Mouse (Mus musculus) MEL (cell line): ENCODE data around the gene Slc25a34. TPM values are rescaled to one million over a fixed set of nuclear protein-coding genes. Genes with fewer than 3 reads are reported as not detected.

Source experiments
- DNase-seq: peaks from one replicate; pipeline ENCODE4 v3.0.0; 2011; ENCODE audit warnings: low read depth, low spot score
- H3K27ac ChIP-seq: 2 replicates; pipeline ENCODE4 v1.5.1; 2012; ENCODE audit warnings: low read depth, mild to moderate bottlenecking, control low read depth, low read length, moderate library complexity; ENCODE audit not compliant: control insufficient read depth
- H3K27me3 ChIP-seq, 2 experiments: fragments of 150-350 bp in 1 of 2; sonication (generic) in 1 of 2; 2 replicates each; pipeline ENCODE4 v1.6.1; 2012; ENCODE audit warnings: low read length in 2 of 2, mild to moderate bottlenecking in 2 of 2, improper control_type of control experiment in 1 of 2, moderate library complexity in 1 of 2; ENCODE audit not compliant: insufficient read depth in 2 of 2, control insufficient read depth in 1 of 2
- H3K36me3 ChIP-seq, 2 experiments: 2 replicates each; pipeline ENCODE4 v1.6.1; 2012 to 2014; ENCODE audit warnings: low read length in 2 of 2, improper control_type of control experiment in 1 of 2, inconsistent platforms in 1 of 2, mild to moderate bottlenecking in 1 of 2; ENCODE audit not compliant: insufficient read depth in 2 of 2, control insufficient read depth in 1 of 2
- H3K4me1 ChIP-seq, 2 experiments: fragments of 150-350 bp in 1 of 2; sonication (generic) in 1 of 2; 2 replicates each; pipeline ENCODE4 v1.6.1; 2012; ENCODE audit warnings: low read length in 2 of 2, improper control_type of control experiment in 1 of 2, mild to moderate bottlenecking in 1 of 2; ENCODE audit not compliant: insufficient read depth in 2 of 2, control insufficient read depth in 1 of 2
- H3K4me3 ChIP-seq, 2 experiments: fragments of 150-350 bp in 1 of 2; sonication (generic) in 1 of 2; 2 replicates each; pipeline ENCODE4 v1.5.1; 2012; ENCODE audit warnings: low read depth in 2 of 2, low read length in 2 of 2, mild to moderate bottlenecking in 2 of 2, moderate library complexity in 2 of 2, control low read depth in 1 of 2, improper control_type of control experiment in 1 of 2; ENCODE audit not compliant: control insufficient read depth in 1 of 2, insufficient read depth in 1 of 2
- H3K79me2 ChIP-seq: 2 replicates; pipeline ENCODE4 v1.6.1; 2012; ENCODE audit warnings: mild to moderate bottlenecking, low read length, moderate library complexity; ENCODE audit not compliant: control insufficient read depth, poor library complexity, insufficient read depth
- H3K9ac ChIP-seq: 2 replicates; pipeline ENCODE4 v1.6.1; 2012; ENCODE audit warnings: low read depth, mild to moderate bottlenecking, control low read depth, low read length, moderate library complexity; ENCODE audit not compliant: control insufficient read depth, poor library complexity, severe bottlenecking
- H3K9me3 ChIP-seq: fragments of 150-350 bp; sonication (generic); replicated peaks from 2 replicates; pipeline ENCODE4 v1.6.1; 2012; ENCODE audit warnings: mild to moderate bottlenecking, low read length, improper control_type of control experiment, moderate library complexity; ENCODE audit not compliant: insufficient read depth
- BHLHE40 ChIP-seq: IDR thresholded peaks from 2 replicates; pipeline ENCODE4 v1.6.1; 2012; ENCODE audit warnings: low read depth, mild to moderate bottlenecking, inconsistent platforms, low read length, improper control_type of control experiment, borderline replicate concordance
- CHD2 ChIP-seq: IDR thresholded peaks from 2 replicates; pipeline ENCODE4 v1.6.1; 2011; ENCODE audit warnings: low read length, improper control_type of control experiment
- ELF1 ChIP-seq: IDR thresholded peaks from 2 replicates; pipeline ENCODE4 v1.6.1; 2014; ENCODE audit warnings: low read depth, mild to moderate bottlenecking, inconsistent platforms, low read length, improper control_type of control experiment, moderate library complexity
- EP300 ChIP-seq, 2 experiments: IDR thresholded peaks; 2 replicates each; pipeline ENCODE4 v1.6.1; 2011; ENCODE audit warnings: improper control_type of control experiment in 2 of 2, low read length in 2 of 2, low read depth in 1 of 2, mild to moderate bottlenecking in 1 of 2
- ETS1 ChIP-seq: IDR thresholded peaks from 2 replicates; pipeline ENCODE4 v1.6.1; 2012; ENCODE audit warnings: low read depth, mild to moderate bottlenecking, inconsistent platforms, low read length, improper control_type of control experiment, moderate library complexity
- MAFK ChIP-seq: IDR thresholded peaks from 2 replicates; pipeline ENCODE4 v1.6.1; 2011; ENCODE audit warnings: low read depth, mild to moderate bottlenecking, low read length, improper control_type of control experiment, borderline replicate concordance
- MAX ChIP-seq: IDR thresholded peaks from 2 replicates; pipeline ENCODE4 v1.6.1; 2011; ENCODE audit warnings: low read length, improper control_type of control experiment
- MAZ ChIP-seq: IDR thresholded peaks from 2 replicates; pipeline ENCODE4 v1.6.1; 2012; ENCODE audit warnings: low read depth, mild to moderate bottlenecking, inconsistent platforms, low read length, improper control_type of control experiment
- MXI1 ChIP-seq: IDR thresholded peaks from 2 replicates; pipeline ENCODE4 v1.6.1; 2011; ENCODE audit warnings: mild to moderate bottlenecking, low read depth, low read length, improper control_type of control experiment
- MYB ChIP-seq: IDR thresholded peaks from 2 replicates; pipeline ENCODE4 v1.6.1; 2011; ENCODE audit warnings: mild to moderate bottlenecking, low read depth, low read length, improper control_type of control experiment
- NRF1 ChIP-seq: IDR thresholded peaks from 2 replicates; pipeline ENCODE4 v1.6.1; 2014; ENCODE audit warnings: low read depth, mild to moderate bottlenecking, inconsistent platforms, low read length, improper control_type of control experiment, moderate library complexity; ENCODE audit not compliant: poor library complexity, insufficient read depth, severe bottlenecking
- POLR2AphosphoS5 ChIP-seq: IDR thresholded peaks from 2 replicates; pipeline ENCODE4 v1.6.1; 2012; ENCODE audit warnings: low read depth, borderline replicate concordance, mild to moderate bottlenecking, inconsistent platforms, low read length, moderate library complexity, mixed read lengths
- SIN3A ChIP-seq: IDR thresholded peaks from 2 replicates; pipeline ENCODE4 v1.6.1; 2012; ENCODE audit warnings: low read length, improper control_type of control experiment, inconsistent platforms
- SMC3 ChIP-seq: IDR thresholded peaks from 2 replicates; pipeline ENCODE4 v1.6.1; 2011; ENCODE audit warnings: low read depth, low read length, improper control_type of control experiment
- TBP ChIP-seq: IDR thresholded peaks from 2 replicates; pipeline ENCODE4 v1.8.0; 2011; ENCODE audit warnings: low read depth, low read length, improper control_type of control experiment
- ZMIZ1 ChIP-seq: IDR thresholded peaks from 2 replicates; pipeline ENCODE4 v1.6.1; 2012; ENCODE audit warnings: low read depth, mild to moderate bottlenecking, inconsistent platforms, low read length, improper control_type of control experiment, moderate library complexity
- polyA plus RNA-seq, 2 experiments: library from polyadenylated mRNA; stranded (reverse) in 1 of 2; unstranded in 1 of 2; fragments of >175 nt in 1 of 2; fragments of >200 nt in 1 of 2; gene quantifications; 2 replicates each; pipeline versions ENCODE4 v1.2.1 to v1.2.4; 2012; ENCODE audit warnings: low replicate concordance in 2 of 2, low read depth in 1 of 2; ENCODE audit not compliant: insufficient read length in 2 of 2, insufficient read depth in 1 of 2, missing spikeins in 1 of 2
- total RNA-seq: library from RNA; depleted of rRNA; stranded (reverse); fragments of 300-350 nt; gene quantifications from 2 replicates; pipeline ENCODE4 v1.2.3, GENCODE M21; 2012

Gene Slc25a34
- total and polyA plus RNA-seq, 3 experiments = 0.10 TPM; not detected in 2

DNA sequence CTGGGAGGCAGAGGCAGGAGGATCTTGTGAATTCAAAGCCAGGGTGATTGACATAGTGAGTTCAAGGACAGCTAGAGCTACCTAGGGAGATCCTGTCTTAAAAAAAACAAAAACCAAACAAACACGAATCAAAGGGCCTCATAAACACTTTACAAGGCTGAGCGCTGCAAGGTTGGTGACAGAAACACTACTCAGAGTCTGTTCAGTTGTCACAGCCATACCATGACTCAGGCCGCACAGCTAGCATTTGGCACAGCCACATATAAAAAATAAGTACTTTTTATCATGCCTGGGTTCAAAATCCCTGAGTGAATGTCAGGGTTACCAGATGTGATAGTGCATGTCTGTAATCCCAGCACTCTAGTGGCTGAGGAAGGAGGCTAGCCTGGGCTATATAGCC is 23.6 kb upstream of the Slc25a34 start:
- Histone ChIP-seq H3K27me3 (no peaks in the 10 kb centered on the region), H3K4me3 (no peak overlapping the region), H3K36me3 (no peaks in the 10 kb centered on the region; a peak in 1 of 4 replicates), H3K9ac (no peak overlapping the region), H3K27ac (no peak overlapping the region), H3K9me3 (no peaks in the 10 kb centered on the region), H3K4me1 (no peaks in the 10 kb centered on the region), H3K79me2 (no peaks in the 10 kb centered on the region)
- TF ChIP-seq ETS1 (no peak), MAX (no peak), SMC3 (no peak), NRF1 (no peak)
- DNase-seq = no peak

DNA sequence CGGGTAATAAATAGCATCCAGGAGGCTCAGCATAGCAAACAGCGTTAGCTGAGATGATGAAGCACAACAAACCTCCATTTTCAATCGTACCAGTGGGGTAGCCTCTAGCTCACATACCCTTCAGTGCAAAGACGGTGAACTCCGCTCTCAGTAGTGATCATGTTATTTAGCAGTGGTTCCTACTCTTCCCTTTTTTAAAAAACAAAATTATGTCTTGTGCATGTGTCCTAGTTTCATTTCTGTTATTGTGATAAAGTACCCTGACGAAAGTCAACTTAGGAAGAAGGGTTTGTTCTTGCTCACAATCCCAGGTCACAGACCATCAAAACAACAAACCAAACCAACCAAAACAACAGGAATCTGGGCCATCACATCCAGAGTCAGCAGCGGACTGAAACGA is 22.4 kb upstream of the Slc25a34 start:
- no peak overlapping the region for H3K4me3 ChIP-seq
- no peaks in the 10 kb centered on the region for H3K27me3 ChIP-seq
- no peak for TF ChIP-seq BHLHE40
- no peak for TF ChIP-seq TBP
- TF ChIP-seq MXI1 = no peak
- no peak for TF ChIP-seq ELF1
- no peak for TF ChIP-seq MAX
- TF ChIP-seq SIN3A = no peak
- no peak for TF ChIP-seq MYB
- TF ChIP-seq CHD2 = no peak
- no peak for TF ChIP-seq POLR2AphosphoS5
- TF ChIP-seq MAFK = no peak
- TF ChIP-seq MAZ = no peak
- no peak for TF ChIP-seq EP300 (IDR thresholded peaks at IDR 0.05; ENCODE audit: low read depth in 1 of 2, low read length in 2 of 2)
- TF ChIP-seq ZMIZ1 = no peak
- no peaks in the 10 kb centered on the region; a peak in 1 of 4 replicates for H3K36me3 ChIP-seq
- H3K27ac ChIP-seq = no peak overlapping the region
- H3K9me3 ChIP-seq = no peaks in the 10 kb centered on the region
- no peaks in the 10 kb centered on the region for H3K79me2 ChIP-seq
- H3K9ac ChIP-seq = no peak overlapping the region
- H3K4me1 ChIP-seq = no peaks in the 10 kb centered on the region
- DNase-seq = no peak
